Mouse (Mus musculus) CH12.LX (cell line): ENCODE results near the gene Rpap1.

Experiments
- CTCF ChIP-seq, 2 experiments: IDR thresholded peaks in 1 of 2; conservative IDR thresholded peaks in 1 of 2; 2 replicates each; pipeline ENCODE4 v1.5.1; 2011 to 2012; ENCODE audit warnings: low read depth in 2 of 2, low read length in 2 of 2, improper control_type of control experiment in 1 of 2, inconsistent platforms in 1 of 2, mild to moderate bottlenecking in 1 of 2, moderate library complexity in 1 of 2
- E2F4 ChIP-seq: IDR thresholded peaks from 2 replicates; pipeline ENCODE4 v1.6.1; 2011; ENCODE audit warnings: low read depth, low read length, improper control_type of control experiment; ENCODE audit not compliant: insufficient replicate concordance
- GABPA ChIP-seq: IDR thresholded peaks from 2 replicates; pipeline ENCODE4 v1.6.1; 2012; ENCODE audit warnings: low read depth, low read length, improper control_type of control experiment, inconsistent platforms; ENCODE audit not compliant: insufficient replicate concordance
- HCFC1 ChIP-seq: IDR thresholded peaks from 2 replicates; pipeline ENCODE4 v1.6.1; 2012; ENCODE audit warnings: low read depth, mild to moderate bottlenecking, inconsistent platforms, low read length, improper control_type of control experiment
- MAFK ChIP-seq: IDR thresholded peaks from 2 replicates; pipeline ENCODE4 v1.6.1; 2011; ENCODE audit warnings: low read length, improper control_type of control experiment; ENCODE audit not compliant: insufficient replicate concordance
- MAX ChIP-seq: IDR thresholded peaks from 2 replicates; pipeline ENCODE4 v1.6.1; 2011; ENCODE audit warnings: low read length, improper control_type of control experiment
- NRF1 ChIP-seq: IDR thresholded peaks from 2 replicates; pipeline ENCODE4 v1.6.1; 2014; ENCODE audit warnings: low read depth, mild to moderate bottlenecking, inconsistent platforms, low read length, improper control_type of control experiment, moderate library complexity
- POLR2A ChIP-seq: IDR thresholded peaks from 2 replicates; pipeline ENCODE4 v1.6.1; 2011; ENCODE audit warnings: low read depth, mild to moderate bottlenecking, improper control_type of control experiment, low read length
- POLR2AphosphoS2 ChIP-seq: IDR thresholded peaks from 2 replicates; pipeline ENCODE4 v1.6.1; 2011; ENCODE audit warnings: low read depth, low read length, improper control_type of control experiment
- SMC3 ChIP-seq: IDR thresholded peaks from 2 replicates; pipeline ENCODE4 v1.6.1; 2011; ENCODE audit warnings: low read depth, low read length, improper control_type of control experiment
- TCF12 ChIP-seq: IDR thresholded peaks from 2 replicates; pipeline ENCODE4 v1.6.1; 2014; ENCODE audit warnings: low read depth, mild to moderate bottlenecking, inconsistent platforms, low read length, improper control_type of control experiment
- UBTF ChIP-seq: IDR thresholded peaks from 2 replicates; pipeline ENCODE4 v1.6.1; 2012; ENCODE audit warnings: low read depth, mild to moderate bottlenecking, inconsistent platforms, low read length, improper control_type of control experiment, moderate library complexity
- ZNF384 ChIP-seq: IDR thresholded peaks from 2 replicates; pipeline ENCODE4 v1.6.1; 2012; ENCODE audit warnings: low read depth, low read length, improper control_type of control experiment, inconsistent platforms

GRCm38 (mm10) chr2:119789996-119790395, 2.7 kb upstream of the Rpap1 start:
- TF ChIP-seq CTCF (conservative IDR thresholded peaks at IDR 0.05 in 1 of 2, IDR thresholded peaks at IDR 0.05 in 1 of 2; ENCODE audit: low read depth in 2 of 2, low read length in 2 of 2), result no peak
- TF ChIP-seq UBTF, result no peak
- TF ChIP-seq HCFC1, result no peak
- TF ChIP-seq GABPA, result no peak
- no peak for TF ChIP-seq SMC3
- TF ChIP-seq POLR2A, result no peak
- no peak for TF ChIP-seq E2F4
- TF ChIP-seq POLR2AphosphoS2, result no peak
- TF ChIP-seq NRF1, result no peak
- no peak for TF ChIP-seq TCF12
- no peak for TF ChIP-seq ZNF384
- TF ChIP-seq MAX, result no peak
- TF ChIP-seq MAFK, result no peak
